Mouse (Mus musculus): ENCODE results near the gene Etnppl. TPM values are rescaled to one million over a fixed set of nuclear protein-coding genes. Genes with fewer than 3 reads are reported as not detected.

The Etnppl gene
- total and polyA plus RNA-seq, 2 experiments, result 54.4 to 113 TPM

DNA sequence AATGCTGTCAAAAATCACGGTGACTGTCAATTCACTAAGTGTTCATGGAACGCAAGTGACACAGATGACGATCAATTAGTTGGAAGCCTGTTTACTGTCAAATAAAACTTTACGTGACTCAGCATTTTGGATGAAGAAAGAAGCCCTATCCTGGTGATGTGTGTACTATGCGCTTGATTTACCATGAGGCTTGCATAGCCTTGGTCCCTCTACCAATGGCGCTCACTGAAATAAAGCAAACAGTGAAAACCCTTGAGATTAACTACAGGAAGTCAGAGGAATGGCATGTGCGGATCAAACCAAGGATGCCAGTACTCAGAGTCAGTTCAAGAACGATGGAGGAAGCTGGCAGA, 67.7 kb downstream of the Etnppl start:
- Histone ChIP-seq H3K36me3 (ENCODE audit: control insufficient read depth, insufficient read depth, low read length) (no peaks in the 10 kb centered on the region), H3K4me3 (ENCODE audit: insufficient read depth, low read depth, low read length) (no peak overlapping the region), H3K79me2 (ENCODE audit: control insufficient read depth, insufficient read depth, low read length) (no peaks in the 10 kb centered on the region), H3K27ac (replicated peaks; ENCODE audit: insufficient read depth, low read depth, low read length) (peak overlapping the region; percentile 92), H3K9ac (ENCODE audit: low read depth, low read length) (no peak overlapping the region), H3K27me3 (ENCODE audit: control insufficient read depth, insufficient read depth, low read length) (no peaks in the 10 kb centered on the region), H3K4me1 (ENCODE audit: control insufficient read depth, insufficient read depth, low read length) (peaks cover 42% of the 10 kb centered on the region)
- DNase-seq (ENCODE audit: extremely low read depth, low read depth, low spot score), result no peak
- whole genome bisulfite sequencing, result 30% methylated on average over 8 of the region's 8 CpGs
- TF ChIP-seq CTCF (IDR thresholded peaks at IDR 0.05; ENCODE audit: low read depth, low read length) (no peak), POLR2A (IDR thresholded peaks at IDR 0.05; ENCODE audit: extremely low read depth, insufficient read depth, low read length) (no peak)

DNA sequence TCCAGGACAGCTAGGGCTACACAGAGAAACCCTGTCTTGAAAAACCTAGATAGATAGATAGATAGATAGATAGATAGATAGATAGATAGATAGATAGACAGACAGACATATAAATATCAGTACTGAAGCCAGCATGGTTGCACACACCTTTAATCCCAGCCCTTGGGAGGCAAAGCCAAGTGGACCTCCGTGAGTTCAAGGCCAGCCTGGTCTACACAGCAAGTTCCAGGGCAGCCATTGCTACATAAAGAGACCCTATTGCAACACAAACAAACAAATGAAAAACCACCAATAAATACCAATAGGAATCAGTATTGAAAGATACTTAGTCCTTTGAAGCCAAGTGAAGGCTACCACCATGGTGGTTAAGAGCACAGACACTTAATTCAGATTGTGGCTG, 69.8 kb downstream of the Etnppl start:
- H3K9ac ChIP-seq (ENCODE audit: low read depth, low read length), result no peak overlapping the region
- no peaks in the 10 kb centered on the region for H3K27me3 ChIP-seq (ENCODE audit: control insufficient read depth, insufficient read depth, low read length)
- no peak overlapping the region for H3K4me3 ChIP-seq (ENCODE audit: insufficient read depth, low read depth, low read length)
- H3K4me1 ChIP-seq (ENCODE audit: control insufficient read depth, insufficient read depth, low read length), result peaks cover 35% of the 10 kb centered on the region
- DNase-seq (ENCODE audit: extremely low read depth, low read depth, low spot score), result peak; percentile 81
- H3K27ac ChIP-seq (replicated peaks; ENCODE audit: insufficient read depth, low read depth, low read length), result peak overlapping the region; percentile 72
- no peaks in the 10 kb centered on the region for H3K36me3 ChIP-seq (ENCODE audit: control insufficient read depth, insufficient read depth, low read length)
- WGBS, result 24% methylated on average over 1 of the region's 1 CpGs
- H3K79me2 ChIP-seq (ENCODE audit: control insufficient read depth, insufficient read depth, low read length), result no peaks in the 10 kb centered on the region
- TF ChIP-seq CTCF (IDR thresholded peaks at IDR 0.05; ENCODE audit: low read depth, low read length) (no peak), POLR2A (IDR thresholded peaks at IDR 0.05; ENCODE audit: extremely low read depth, insufficient read depth, low read length) (no peak)

Other genes starting within 250 kb of the Etnppl start
- gene Ostc, start 92.0 kb downstream of the Etnppl start, total RNA-seq (2014; rRNA removed), result 130 and 135 TPM in 2 replicates
- 42.9 and 49.5 TPM in 2 replicates for gene Ostc, start 92.0 kb downstream of the Etnppl start, polyA plus RNA-seq (2012; rRNA removed)
- gene Rpl34, start 113.0 kb downstream of the Etnppl start, total RNA-seq (2014; rRNA removed), result 688 and 745 TPM in 2 replicates
- gene Rpl34, start 113.0 kb downstream of the Etnppl start, polyA plus RNA-seq (2012; rRNA removed), result 420 and 499 TPM in 2 replicates

All from liver, adult 2 months (tissue).